Mouse (Mus musculus): ENCODE data around the gene Ccdc58. TPM values are rescaled to one million over a fixed set of nuclear protein-coding genes. Genes with fewer than 3 reads are reported as not detected.

Gene Ccdc58
- polyA plus RNA-seq, 1 experiment from 2014 or later, result 67.6 TPM

DNA sequence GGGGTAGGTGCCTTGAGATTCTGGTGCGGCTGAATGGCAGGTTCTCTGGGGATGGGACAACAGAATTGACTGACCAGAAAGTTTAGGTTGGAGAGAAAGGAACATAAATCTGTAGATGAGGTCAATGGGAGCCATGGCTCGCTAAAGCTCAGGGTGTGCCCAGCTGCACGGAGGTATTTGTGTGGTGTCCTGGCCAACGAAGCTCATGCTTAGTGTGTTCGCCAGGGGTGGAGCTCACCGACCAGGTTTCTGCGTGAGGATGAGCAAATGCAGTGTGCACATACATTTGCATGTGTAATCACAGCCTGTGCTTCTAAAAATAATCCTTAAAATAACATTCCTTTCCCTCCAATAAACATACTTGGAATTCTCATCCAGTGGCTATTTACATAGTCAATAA, 56.6 kb downstream of the Ccdc58 start:
- Histone ChIP-seq H3K36me3 (no peaks in the 10 kb centered on the region), H3K27me3 (no peaks in the 10 kb centered on the region), H3K4me2 (replicated peaks) (no peak overlapping the region), H3K27ac (replicated peaks) (no peak overlapping the region), H3K9me3 (replicated peaks) (no peaks in the 10 kb centered on the region), H3K4me1 (no peaks in the 10 kb centered on the region), H3K4me3 (replicated peaks) (no peak overlapping the region), H3K9ac (no peak overlapping the region)
- 84% methylated on average over 7 of the region's 7 CpGs for WGBS
- no peak for ATAC-seq (ENCODE audit: insufficient number of reproducible peaks, low FRiP score, low TSS enrichment, low read depth)

DNA sequence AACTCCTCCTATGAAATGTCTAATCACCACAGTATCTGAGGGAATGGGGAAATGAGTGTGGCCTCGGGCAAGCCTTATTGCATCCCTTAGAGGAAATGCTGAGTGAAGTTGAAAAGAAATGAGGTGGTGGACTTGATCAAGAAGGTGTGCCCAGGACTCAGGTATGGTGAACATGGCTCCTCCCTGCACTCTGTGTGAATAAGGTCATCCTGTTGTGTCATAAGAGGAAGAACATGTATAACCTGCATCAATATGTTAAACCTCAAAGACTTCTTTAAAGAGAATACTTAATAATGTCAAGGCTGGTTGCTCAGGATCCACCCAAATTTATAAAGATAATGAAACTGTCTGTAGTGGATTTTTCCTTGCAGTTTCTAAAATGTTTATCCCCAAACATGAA, 59.7 kb downstream of the Ccdc58 start, which contains the start of gene Csta1:
Gene Csta1 (minus strand): TSS at position 101 of the 400 bp plus-strand sequence.
- no peak within 1 kb of the TSS for H3K4me2 ChIP-seq (replicated peaks)
- no peak within 1 kb of the TSS for H3K9ac ChIP-seq
- no peaks in the 10 kb centered on the region for H3K9me3 ChIP-seq (replicated peaks)
- WGBS, result 54% methylated on average over 1 of the region's 1 CpGs
- no peaks in the 10 kb centered on the region for H3K36me3 ChIP-seq
- H3K4me3 ChIP-seq (replicated peaks), result no peak within 1 kb of the TSS
- no peak for ATAC-seq (ENCODE audit: insufficient number of reproducible peaks, low FRiP score, low TSS enrichment, low read depth)
- no peaks in the 10 kb centered on the region for H3K27me3 ChIP-seq
- peak within 1 kb of the TSS; percentile 39 for H3K27ac ChIP-seq (replicated peaks)
- no peaks in the 10 kb centered on the region for H3K4me1 ChIP-seq

DNA sequence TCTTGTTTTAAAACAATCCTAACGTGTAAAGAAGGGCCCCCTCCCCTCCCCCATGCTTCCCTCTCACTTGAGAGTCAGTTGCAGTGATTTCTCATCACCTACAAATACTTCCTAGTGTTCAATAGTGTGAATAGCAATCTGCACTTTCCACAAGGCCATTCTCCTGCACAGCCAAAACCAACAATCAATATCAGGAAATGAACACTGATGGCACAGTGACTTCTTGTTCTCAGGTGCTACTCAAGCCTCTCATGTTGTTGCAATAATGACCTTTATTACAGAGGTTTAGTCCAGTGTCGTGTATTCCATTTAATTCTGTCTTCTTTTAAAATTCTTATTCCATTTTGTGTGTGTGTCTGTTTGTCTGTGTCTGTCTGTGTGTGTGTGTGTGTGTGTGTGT, 66.7 kb downstream of the Ccdc58 start:
- H3K27me3 ChIP-seq, result no peaks in the 10 kb centered on the region
- no peak overlapping the region for H3K4me2 ChIP-seq (replicated peaks)
- H3K4me1 ChIP-seq, result no peaks in the 10 kb centered on the region
- no peak overlapping the region for H3K4me3 ChIP-seq (replicated peaks)
- H3K36me3 ChIP-seq, result no peaks in the 10 kb centered on the region
- no peak overlapping the region for H3K9ac ChIP-seq
- H3K27ac ChIP-seq (replicated peaks), result no peak overlapping the region
- no peaks in the 10 kb centered on the region for H3K9me3 ChIP-seq (replicated peaks)
- no peak for ATAC-seq (ENCODE audit: insufficient number of reproducible peaks, low FRiP score, low TSS enrichment, low read depth)
- WGBS, result 76% methylated on average over 2 of the region's 2 CpGs

Other genes with a start within 250 kb of the Ccdc58 start
- 1.5 and 2.2 TPM in 2 replicates for gene Parp14, start 200.1 kb upstream of the Ccdc58 start, polyA plus RNA-seq (2015; fragmentation: Nextera tagmentation; extraction: Ambion mirVana)
- gene Parp9, start 133.2 kb upstream of the Ccdc58 start, polyA plus RNA-seq (2015; fragmentation: Nextera tagmentation; extraction: Ambion mirVana), result 6.9 and 7.3 TPM in 2 replicates
- 3.8 and 3.9 TPM in 2 replicates for gene Dtx3l, start 132.5 kb upstream of the Ccdc58 start, polyA plus RNA-seq (2015; fragmentation: Nextera tagmentation; extraction: Ambion mirVana)
- 32.4 and 35.6 TPM in 2 replicates for gene Kpna1, start 92.9 kb upstream of the Ccdc58 start, polyA plus RNA-seq (2015; fragmentation: Nextera tagmentation; extraction: Ambion mirVana)
- gene Wdr5b, start 30.5 kb upstream of the Ccdc58 start, polyA plus RNA-seq (2015; fragmentation: Nextera tagmentation; extraction: Ambion mirVana), result 10.4 and 11.0 TPM in 2 replicates
- gene Fam162a, start 91 bp upstream of the Ccdc58 start, polyA plus RNA-seq (2015; fragmentation: Nextera tagmentation; extraction: Ambion mirVana), result 615 and 648 TPM in 2 replicates
- 11.4 and 17.2 TPM in 2 replicates for gene Csta1, start 59.6 kb downstream of the Ccdc58 start, polyA plus RNA-seq (2015; fragmentation: Nextera tagmentation; extraction: Ambion mirVana)
- 1.9 and 2.2 TPM in 2 replicates for gene Stfa2l1, start 85.1 kb downstream of the Ccdc58 start, polyA plus RNA-seq (2015; fragmentation: Nextera tagmentation; extraction: Ambion mirVana)
- 4.7 TPM in 2 replicates for gene Gm5483, start 112.5 kb downstream of the Ccdc58 start, polyA plus RNA-seq (2015; fragmentation: Nextera tagmentation; extraction: Ambion mirVana)
- not detected in 2 replicates for gene Gm5416, start 138.7 kb downstream of the Ccdc58 start, polyA plus RNA-seq (2015; fragmentation: Nextera tagmentation; extraction: Ambion mirVana)
- gene 2010005H15Rik, start 149.8 kb downstream of the Ccdc58 start, polyA plus RNA-seq (2015; fragmentation: Nextera tagmentation; extraction: Ambion mirVana), result 2.1 and 2.5 TPM in 2 replicates
- 68.1 and 75.5 TPM in 2 replicates for gene Stfa1, start 205.3 kb downstream of the Ccdc58 start, polyA plus RNA-seq (2015; fragmentation: Nextera tagmentation; extraction: Ambion mirVana)

All from embryonic facial prominence, embryonic 15.5 days (tissue).